Mouse (Mus musculus): ENCODE data around the gene Med26.

GRCm38 (mm10) chr8:72575915-72576314 lies 27.8 kb upstream of the Med26 start:
- no peak for TF ChIP-seq CTCF (IDR thresholded peaks at IDR 0.05 in 2 of 3, conservative IDR thresholded peaks at IDR 0.05 in 1 of 3; ENCODE audit: control insufficient read depth in 1 of 3, insufficient read depth in 1 of 3, low read depth in 2 of 3, low read length in 3 of 3, poor library complexity in 1 of 3, severe bottlenecking in 1 of 3)
- TF ChIP-seq JUND (IDR thresholded peaks at IDR 0.05; ENCODE audit: low read depth, low read length), result no peak
